Mouse (Mus musculus) stomach, embryonic 14.5 days (tissue): ENCODE measurements around the gene Fras1. TPM values are rescaled to one million over a fixed set of nuclear protein-coding genes. Genes with fewer than 3 reads are reported as not detected.

ENCODE experiments used
- ATAC-seq: fragments of 200-750 bp; cut with Nextera tagmentation; 2 replicates; pipeline ENCODE4 v1.8.0; 2017; ENCODE audit warnings: low read depth, moderate TSS enrichment; ENCODE audit not compliant: insufficient number of reproducible peaks, insufficient read depth, low FRiP score
- H3K27ac ChIP-seq: fragments of 300-500 bp; sonication (generic); 2 replicates; pipeline ENCODE4 v1.5.1; 2014; ENCODE audit warnings: mild to moderate bottlenecking, low read length, moderate library complexity, mixed read lengths
- H3K27me3 ChIP-seq: fragments of 300-500 bp; sonication (generic); 2 replicates; pipeline ENCODE4 v1.6.1; 2014; ENCODE audit warnings: low read length, control low read depth, mixed read lengths; ENCODE audit not compliant: control insufficient read depth, insufficient read depth
- H3K36me3 ChIP-seq: fragments of 300-500 bp; sonication (generic); 2 replicates; pipeline ENCODE4 v1.6.1; 2014; ENCODE audit warnings: mild to moderate bottlenecking, control low read depth, low read length, moderate library complexity, mixed read lengths; ENCODE audit not compliant: control insufficient read depth, insufficient read depth
- H3K4me1 ChIP-seq: fragments of 300-500 bp; sonication (generic); 2 replicates; pipeline ENCODE4 v1.6.1; 2014; ENCODE audit warnings: low read length, control low read depth, mixed read lengths; ENCODE audit not compliant: control insufficient read depth, insufficient read depth
- H3K4me2 ChIP-seq: fragments of 300-500 bp; sonication (generic); replicated peaks from 2 replicates; pipeline ENCODE4 v1.6.1; 2014; ENCODE audit warnings: low read depth, low read length, control low read depth
- H3K4me3 ChIP-seq: fragments of 300-500 bp; sonication (generic); 2 replicates; pipeline ENCODE4 v1.5.1; 2014; ENCODE audit warnings: low read depth, low read length, control low read depth
- H3K9ac ChIP-seq: fragments of 300-500 bp; sonication (generic); replicated peaks from 2 replicates; pipeline ENCODE4 v1.6.1; 2014; ENCODE audit warnings: low read depth, mild to moderate bottlenecking, control low read depth, low read length, moderate library complexity, mixed read lengths
- H3K9me3 ChIP-seq: fragments of 300-500 bp; sonication (generic); 2 replicates; pipeline ENCODE4 v1.6.1; 2016; ENCODE audit warnings: low read depth, low read length, control low read depth; ENCODE audit not compliant: control insufficient read depth
- WGBS: fragments of 180-500 bp; shearing (Covaris S2); extraction: QIAGEN DNeasy Blood & Tissue Kit; methylation state at CpG from one replicate; pipeline ENCODE4 v1.1.7; 2014; 5-methylcytosine and 5-hydroxymethylcytosine counted together
- polyA plus RNA-seq: library from polyadenylated mRNA; unstranded; fragments of >200 nt; fragmentation: Nextera tagmentation; extraction: Ambion mirVana; gene quantifications from 2 replicates; pipeline ENCODE4 v1.2.1, GENCODE M21; 2014

The Fras1 gene
- polyA plus RNA-seq, 1 experiment from 2014 or later: 64.2 TPM

DNA sequence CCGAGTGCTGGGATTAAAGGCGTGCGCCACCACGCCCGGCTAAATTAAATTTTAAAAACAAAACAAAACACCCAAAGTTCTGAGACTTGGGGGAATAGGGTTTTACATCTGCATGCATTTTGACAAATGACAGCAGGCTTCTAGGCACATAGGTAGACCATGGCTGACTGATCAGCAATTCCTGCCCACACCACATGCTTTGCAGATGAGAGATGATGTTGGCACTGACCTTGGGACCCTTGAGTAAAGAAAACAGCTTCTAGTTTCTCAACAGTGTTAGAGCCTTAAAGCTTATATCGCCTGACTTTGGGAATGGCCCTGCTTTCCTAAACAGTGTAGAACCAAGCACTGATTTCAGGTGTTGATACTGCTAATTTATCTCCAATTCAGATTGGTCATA lies 216.9 kb downstream of the Fras1 start:
- no peak overlapping the region for H3K9ac ChIP-seq
- no peaks in the 10 kb centered on the region for H3K27me3 ChIP-seq
- H3K9me3 ChIP-seq: no peaks in the 10 kb centered on the region
- peaks cover 6% of the 10 kb centered on the region; the same call in 1 of the 2 replicates for H3K36me3 ChIP-seq
- no peak overlapping the region for H3K27ac ChIP-seq
- ATAC-seq: no peak
- H3K4me2 ChIP-seq: no peak overlapping the region
- H3K4me1 ChIP-seq: no peaks in the 10 kb centered on the region
- no peak overlapping the region for H3K4me3 ChIP-seq
- WGBS: 91% methylated on average over 6 of the region's 6 CpGs

DNA sequence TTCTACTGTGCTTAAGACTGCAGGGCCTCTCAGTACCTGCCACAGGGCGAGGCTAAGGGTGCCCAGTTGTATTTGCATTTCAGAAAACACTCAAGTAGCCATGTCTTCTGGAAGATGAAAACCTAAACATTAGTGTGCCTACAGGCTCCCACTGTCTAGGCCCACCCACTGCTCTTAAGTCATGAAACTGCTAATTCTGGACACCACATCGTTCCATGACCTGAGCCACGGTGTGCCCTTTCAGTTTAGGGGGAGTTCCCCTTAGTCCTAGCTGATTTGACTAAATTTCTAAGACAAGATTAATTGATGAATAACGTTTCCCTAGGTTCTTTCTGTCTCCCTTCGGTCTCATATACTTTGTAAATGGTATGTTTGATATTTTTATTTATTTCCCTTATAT lies 222.0 kb downstream of the Fras1 start:
- ATAC-seq: no peak
- H3K9ac ChIP-seq: no peak overlapping the region
- 88% methylated on average over 5 of the region's 5 CpGs for WGBS

DNA sequence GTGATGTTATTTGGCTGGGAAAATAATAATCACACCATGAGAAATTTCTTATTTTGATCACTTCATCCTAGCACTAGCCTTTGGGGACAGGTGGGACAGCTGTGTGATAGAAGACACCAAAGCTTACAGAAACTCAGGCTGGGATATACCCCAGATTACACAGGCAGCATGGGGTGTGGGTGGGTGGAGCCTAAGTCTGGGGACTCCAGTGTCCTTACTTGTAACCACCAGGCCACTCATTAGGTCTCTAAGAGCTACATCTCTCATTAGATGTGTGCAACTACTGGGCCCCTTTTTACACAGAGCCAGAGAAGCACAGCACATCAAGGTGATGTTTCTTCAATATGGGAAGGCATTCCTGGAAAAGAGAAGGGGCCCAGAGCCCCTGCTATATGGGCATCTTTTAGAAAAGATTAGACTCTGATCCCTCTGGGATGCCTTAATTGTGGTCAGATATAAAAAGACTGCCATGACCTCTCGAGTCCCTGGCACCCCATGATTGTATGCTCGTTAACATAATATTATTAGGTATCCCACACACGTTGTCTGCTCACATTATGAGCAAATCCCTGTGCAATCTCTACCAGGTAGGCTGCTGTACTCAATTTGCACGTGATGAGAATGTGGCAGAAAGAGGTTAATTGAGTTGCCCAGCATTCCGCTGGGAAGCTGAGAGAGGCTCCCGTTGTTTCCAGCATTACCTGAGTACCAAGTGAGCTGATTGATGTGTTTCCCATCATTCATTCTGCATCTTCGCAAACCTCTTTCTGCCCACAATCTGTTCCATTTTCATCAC lies 230.4 kb downstream of the Fras1 start:
- H3K4me3 ChIP-seq: no peak overlapping the region
- WGBS: 74% methylated on average over 7 of the region's 7 CpGs
- peaks cover 3% of the 10 kb centered on the region; the same call in 1 of the 2 replicates for H3K36me3 ChIP-seq
- H3K9me3 ChIP-seq: no peaks in the 10 kb centered on the region
- no peak overlapping the region for H3K27ac ChIP-seq
- ATAC-seq: no peak
- no peak overlapping the region for H3K9ac ChIP-seq
- no peaks in the 10 kb centered on the region for H3K27me3 ChIP-seq
- no peaks in the 10 kb centered on the region for H3K4me1 ChIP-seq
- H3K4me2 ChIP-seq: no peak overlapping the region

More for the DNA sequence above, 222.0 kb downstream of the Fras1 start:
- Histone ChIP-seq H3K4me2 (no peak overlapping the region), H3K36me3 (peaks cover 7% of the 10 kb centered on the region; the same call in 1 of the 2 replicates), H3K4me1 (no peaks in the 10 kb centered on the region), H3K27me3 (no peaks in the 10 kb centered on the region), H3K9me3 (no peaks in the 10 kb centered on the region), H3K27ac (no peak overlapping the region), H3K4me3 (no peak overlapping the region)

DNA sequence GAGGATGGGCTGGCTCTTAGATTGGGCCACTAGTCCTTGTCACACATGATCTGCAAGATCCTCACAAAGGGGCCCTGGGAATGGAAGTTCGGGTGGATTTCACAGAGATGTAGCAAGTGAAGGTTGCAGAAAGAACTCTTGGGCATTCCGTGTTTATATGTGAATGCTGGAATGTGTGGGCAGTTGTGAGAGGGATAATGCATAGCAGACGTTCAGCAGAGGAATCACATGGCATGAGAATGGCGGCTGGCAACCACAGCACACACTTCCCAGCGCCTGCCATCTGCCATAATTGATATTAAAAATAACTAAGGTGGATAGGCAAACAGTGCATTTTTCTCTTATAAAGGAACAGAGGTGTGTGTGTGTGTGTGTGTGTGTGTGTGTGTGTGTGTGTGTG lies 234.3 kb downstream of the Fras1 start:
- 66% methylated on average over 5 of the region's 5 CpGs for WGBS
- H3K27me3 ChIP-seq: no peaks in the 10 kb centered on the region
- no peaks in the 10 kb centered on the region for H3K9me3 ChIP-seq
- no peaks in the 10 kb centered on the region for H3K36me3 ChIP-seq
- no peak overlapping the region for H3K4me2 ChIP-seq
- no peak overlapping the region for H3K27ac ChIP-seq
- H3K4me3 ChIP-seq: no peak overlapping the region
- ATAC-seq: no peak
- H3K4me1 ChIP-seq: no peaks in the 10 kb centered on the region
- no peak overlapping the region for H3K9ac ChIP-seq

DNA sequence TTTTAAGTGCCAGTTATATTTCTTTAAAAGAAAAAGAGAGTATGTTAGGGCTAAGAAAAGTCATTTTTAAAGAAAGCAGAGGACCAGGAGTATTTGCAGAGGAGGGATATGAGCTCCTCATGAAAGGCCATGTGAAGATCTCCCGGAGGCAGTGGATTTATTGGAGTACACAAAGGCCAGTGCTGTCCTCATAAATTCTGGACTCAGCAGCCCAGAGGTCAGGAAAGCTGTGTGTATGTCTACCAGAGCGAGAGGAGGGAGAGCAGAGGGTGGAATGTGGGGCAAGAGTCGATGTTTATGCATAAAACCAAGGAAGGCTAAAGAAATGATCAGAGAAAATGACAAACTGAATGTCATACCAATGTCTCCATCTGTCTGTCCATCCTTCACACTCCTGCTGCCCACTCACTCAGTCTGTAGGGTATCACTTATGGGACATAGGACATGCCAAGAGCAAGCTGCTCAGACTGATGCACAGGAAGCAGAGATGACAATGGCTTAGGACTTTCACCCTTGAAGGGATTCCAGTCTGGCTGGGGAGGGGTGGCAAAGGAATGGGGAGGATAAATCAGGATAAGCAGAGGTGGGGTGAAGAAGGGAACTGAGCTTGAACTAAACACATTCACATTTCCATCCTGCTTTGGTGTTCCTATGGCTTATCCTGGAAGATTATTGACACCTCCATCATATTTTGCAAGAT lies 235.0 kb downstream of the Fras1 start:
- H3K4me3 ChIP-seq: no peak overlapping the region
- WGBS: 37% methylated on average over 3 of the region's 3 CpGs
- no peak overlapping the region for H3K9ac ChIP-seq
- H3K36me3 ChIP-seq: no peaks in the 10 kb centered on the region
- no peaks in the 10 kb centered on the region for H3K27me3 ChIP-seq
- no peaks in the 10 kb centered on the region for H3K4me1 ChIP-seq
- H3K4me2 ChIP-seq: no peak overlapping the region
- no peaks in the 10 kb centered on the region for H3K9me3 ChIP-seq
- H3K27ac ChIP-seq: no peak overlapping the region
- no peak for ATAC-seq

DNA sequence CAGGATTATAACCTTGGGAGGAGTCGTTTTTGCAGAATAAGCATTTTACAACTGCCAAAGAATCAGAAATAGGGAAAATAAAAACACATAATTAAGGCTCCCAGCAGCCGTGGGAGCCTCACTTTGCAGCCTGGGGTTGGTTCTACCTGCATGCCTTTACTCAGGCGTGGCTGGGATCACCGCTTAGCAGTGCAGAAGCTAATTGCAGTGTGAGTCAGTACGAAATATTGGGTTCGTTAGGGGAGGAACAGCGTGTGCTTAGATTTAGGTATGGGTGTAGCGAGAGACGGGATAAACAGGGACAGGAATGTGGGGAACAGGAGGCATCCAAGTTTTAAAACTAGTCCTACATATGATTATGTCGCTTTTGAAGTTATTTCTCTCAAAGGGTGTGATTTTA lies 238.3 kb downstream of the Fras1 start:
- no peaks in the 10 kb centered on the region for H3K4me1 ChIP-seq
- H3K27ac ChIP-seq: no peak overlapping the region
- H3K4me2 ChIP-seq: no peak overlapping the region
- H3K4me3 ChIP-seq: no peak overlapping the region
- no peaks in the 10 kb centered on the region for H3K36me3 ChIP-seq
- H3K9me3 ChIP-seq: no peaks in the 10 kb centered on the region
- H3K27me3 ChIP-seq: no peaks in the 10 kb centered on the region
- no peak overlapping the region for H3K9ac ChIP-seq
- 85% methylated on average over 10 of the region's 10 CpGs for WGBS
- no peak for ATAC-seq

DNA sequence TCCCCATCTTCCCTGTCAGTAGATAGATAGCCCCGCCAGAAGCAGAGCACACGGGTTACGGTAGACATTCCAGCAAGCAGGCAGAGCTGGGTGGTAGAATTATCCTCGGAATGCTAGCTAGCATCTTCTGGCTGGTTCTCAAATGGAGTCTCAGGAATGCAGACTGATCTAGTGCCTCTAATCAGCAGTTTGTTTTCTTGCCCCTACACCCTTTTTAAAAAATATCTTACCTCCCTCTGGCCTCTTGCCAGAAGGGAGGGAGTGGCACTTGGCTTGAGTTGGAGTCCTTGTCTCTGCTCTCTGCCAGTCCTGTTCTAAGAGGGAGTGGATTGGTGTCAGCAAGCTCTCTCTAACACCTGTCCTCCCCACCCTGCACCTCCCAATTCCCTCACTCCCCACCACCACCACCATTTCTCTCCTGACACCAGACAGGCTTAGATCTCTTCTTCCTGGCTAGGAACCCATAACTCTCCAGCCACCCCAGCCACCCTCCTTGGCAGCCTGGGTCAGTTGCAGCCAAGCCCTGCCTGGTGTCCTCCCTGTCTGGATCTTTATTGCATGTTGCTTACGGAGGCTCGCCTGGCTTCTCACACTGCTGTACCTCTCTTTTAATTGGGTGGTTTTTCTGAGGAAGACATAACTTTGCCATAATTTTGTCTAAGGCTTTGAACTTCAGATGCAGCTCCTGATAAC lies 243.3 kb downstream of the Fras1 start:
- no peaks in the 10 kb centered on the region for H3K9me3 ChIP-seq
- no peaks in the 10 kb centered on the region for H3K4me1 ChIP-seq
- no peak overlapping the region for H3K9ac ChIP-seq
- H3K27ac ChIP-seq: no peak overlapping the region
- no peaks in the 10 kb centered on the region for H3K36me3 ChIP-seq
- no peak overlapping the region for H3K4me2 ChIP-seq
- no peaks in the 10 kb centered on the region for H3K27me3 ChIP-seq
- no peak overlapping the region for H3K4me3 ChIP-seq
- 31% methylated on average over 6 of the region's 6 CpGs for whole genome bisulfite sequencing
- peak; percentile 71 for ATAC-seq

DNA sequence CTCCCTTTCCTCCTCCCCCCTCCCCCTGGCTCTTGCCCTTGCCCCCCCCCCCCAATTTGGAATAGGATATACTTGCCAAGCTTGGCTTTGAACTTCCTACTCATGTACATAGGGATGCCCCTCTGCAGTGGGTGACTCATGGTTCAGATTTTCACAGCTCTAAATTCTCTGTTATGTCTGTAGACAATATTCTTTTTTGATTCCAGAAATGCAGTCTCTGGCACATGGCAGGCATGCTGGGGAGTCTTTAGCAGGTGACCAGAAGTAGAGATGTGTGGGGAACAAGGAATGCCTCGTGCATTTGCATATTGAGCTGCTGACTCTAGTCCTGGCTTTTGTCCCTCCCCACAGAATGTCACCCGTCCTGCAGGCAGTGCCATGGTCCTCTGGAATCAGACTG lies 244.3 kb downstream of the Fras1 start:
- Histone ChIP-seq H3K36me3 (no peaks in the 10 kb centered on the region), H3K9me3 (no peaks in the 10 kb centered on the region), H3K4me1 (no peaks in the 10 kb centered on the region; the same call in 1 of the 2 replicates), H3K27ac (no peak overlapping the region), H3K27me3 (no peaks in the 10 kb centered on the region), H3K4me2 (no peak overlapping the region), H3K4me3 (no peak overlapping the region), H3K9ac (no peak overlapping the region)
- ATAC-seq: no peak
- 53% methylated on average over 2 of the region's 2 CpGs for WGBS
